Mouse (Mus musculus) cortical plate, adult 2 months (tissue): ENCODE results near the gene Atf3.

Experiments
- CTCF ChIP-seq: fragments of 200-500 bp; IDR thresholded peaks from 2 replicates; pipeline ENCODE4 v1.5.1; 2011; ENCODE audit warnings: mild to moderate bottlenecking, control low read depth, low read length; ENCODE audit not compliant: insufficient read depth; ENCODE audit errors: extremely low read depth
- POLR2A ChIP-seq: fragments of 200-500 bp; IDR thresholded peaks from 2 replicates; pipeline ENCODE4 v1.6.1; 2011; ENCODE audit warnings: mild to moderate bottlenecking, low read length, control low read depth; ENCODE audit not compliant: insufficient read depth; ENCODE audit errors: extremely low read depth

DNA sequence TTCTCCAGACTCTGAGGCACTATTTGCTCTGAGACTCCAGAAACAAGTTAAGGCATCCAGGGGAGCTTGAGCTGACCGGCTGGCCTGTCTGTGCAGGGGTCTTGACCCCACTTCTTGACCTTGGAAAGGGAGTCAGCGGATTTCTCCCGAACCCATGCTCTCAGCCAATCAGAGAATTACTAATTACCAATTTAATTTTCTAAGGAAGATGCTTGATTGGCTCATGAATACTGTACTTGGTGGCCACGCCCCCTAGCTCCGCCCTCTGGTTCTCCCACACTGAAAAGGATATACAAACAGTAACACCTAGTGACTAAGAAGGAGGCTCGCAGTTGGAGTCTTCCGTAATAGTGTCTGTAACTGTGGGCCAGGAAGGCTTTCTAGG is 31.5 kb downstream of the Atf3 start:
- no peak for TF ChIP-seq CTCF
- TF ChIP-seq POLR2A, result no peak
